Mouse (Mus musculus): ENCODE measurements at regions not wholly inside any gene's neighbourhood (a gene's known extent, or its start where the extent isn't known, plus 50 kb on each side); places are given as distances from the start of the nearest gene placed in this dataset.

DNA sequence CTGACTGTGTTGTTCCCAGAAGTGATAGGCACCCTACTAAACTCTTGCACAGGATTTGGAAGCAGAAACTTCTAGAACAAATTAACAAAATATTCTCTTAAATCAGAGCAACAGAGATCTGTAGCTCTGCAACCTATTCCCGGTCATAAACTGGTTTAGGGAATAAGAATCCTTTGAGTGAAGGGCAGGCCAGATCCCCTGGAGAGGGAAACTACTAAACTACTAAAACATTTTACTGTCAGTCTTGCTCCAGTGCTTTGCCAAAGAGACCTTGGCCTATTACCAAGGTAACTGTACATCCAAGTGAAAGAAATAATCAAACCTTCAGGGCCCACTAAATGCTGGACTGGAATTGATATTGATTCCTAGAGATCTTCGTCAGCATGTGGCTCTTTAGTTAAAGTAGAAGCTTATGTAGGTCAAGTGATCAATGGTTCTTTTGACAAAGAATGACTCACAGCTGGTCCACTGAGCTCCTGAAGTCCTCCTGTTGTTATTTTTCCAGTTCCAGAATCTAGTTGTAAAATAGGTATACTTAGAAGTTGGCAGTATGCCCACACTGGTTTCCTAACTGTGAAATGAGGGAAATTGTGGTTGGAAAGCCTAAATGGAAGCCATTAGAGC, 91.6 kb upstream of the Slc24a2 start:
- no peak for TF ChIP-seq CTCF (conservative IDR thresholded peaks at IDR 0.05 in 1 of 2, IDR thresholded peaks at IDR 0.05 in 1 of 2; ENCODE audit: low read depth in 2 of 2, low read length in 2 of 2)
- no peak for TF ChIP-seq KAT2A (IDR thresholded peaks at IDR 0.05; ENCODE audit: insufficient replicate concordance, low read length)
- no peak for TF ChIP-seq CHD2 (IDR thresholded peaks at IDR 0.05; ENCODE audit: low read length)
- TF ChIP-seq EP300 (IDR thresholded peaks at IDR 0.05; ENCODE audit: low read length), result no peak
- no peak for TF ChIP-seq E2F4 (IDR thresholded peaks at IDR 0.05; ENCODE audit: insufficient replicate concordance, low read depth, low read length)
